Mouse (Mus musculus): ENCODE results near the gene Mterf1a.

DNA sequence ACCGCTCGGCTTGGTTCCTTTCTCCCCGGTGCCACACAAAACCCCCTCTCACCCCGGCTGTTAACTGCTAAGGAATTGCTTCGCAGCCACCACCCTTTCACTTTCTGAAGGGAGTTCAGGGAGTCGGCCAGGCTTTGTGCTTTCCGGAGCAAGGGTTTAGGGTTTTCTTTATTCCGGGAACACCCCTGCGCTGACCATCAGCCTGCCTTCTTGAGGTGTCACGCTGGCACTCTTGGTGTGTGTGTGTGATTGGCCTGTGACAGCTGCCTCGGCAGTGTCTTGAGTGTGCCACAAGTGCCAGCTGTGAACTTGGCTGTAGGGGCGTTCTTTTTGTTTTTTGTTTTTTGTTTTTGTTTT, 34.9 kb upstream of the Mterf1a start:
- no peak for TF ChIP-seq CTCF (IDR thresholded peaks at IDR 0.05; ENCODE audit: borderline replicate concordance, insufficient read depth, low read depth, low read length)
- no peak for TF ChIP-seq POLR2A (IDR thresholded peaks at IDR 0.05; ENCODE audit: borderline replicate concordance, insufficient read depth, low read length)

All from cerebellum, adult 2 months (tissue).